Mouse (Mus musculus): ENCODE results near the gene Thoc6.

- TF ChIP-seq CTCF (IDR thresholded peaks at IDR 0.05; ENCODE audit: low read depth) (no peak), EP300 (optimal IDR thresholded peaks at IDR 0.05) (no peak)
Measured at GRCm38 (mm10) chr17:23644613-23645495, 28.8 kb downstream of the Thoc6 start, which contains the start of gene Mmp25.

All from stomach, postnatal 0 days (tissue).